Mouse (Mus musculus): ENCODE measurements around the gene Fmo1.

DNA sequence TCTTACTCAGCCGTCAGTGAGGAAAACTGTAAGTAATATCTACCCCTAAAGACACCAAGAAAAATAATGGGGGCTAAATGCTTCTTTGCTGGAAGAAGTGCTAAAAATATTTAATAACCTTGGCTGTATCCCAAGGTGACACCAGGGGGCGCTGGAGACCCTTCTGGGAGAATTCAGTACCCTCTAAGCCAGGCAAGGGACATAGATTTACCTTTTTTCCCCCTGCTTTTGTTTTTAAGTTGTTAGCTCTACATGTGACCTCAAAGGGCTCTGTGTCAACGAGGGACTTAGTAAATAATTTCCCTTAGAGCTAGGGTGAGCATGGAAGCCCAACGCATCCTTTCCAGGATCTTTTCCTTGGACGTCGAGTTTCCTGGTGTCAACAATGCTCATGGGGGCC, 29.5 kb upstream of the Fmo1 start:
- TF ChIP-seq CTCF (IDR thresholded peaks at IDR 0.05) (peak; percentile 89), POLR2A (IDR thresholded peaks at IDR 0.05; ENCODE audit: insufficient read depth, low read depth, low read length) (no peak)
